Mouse (Mus musculus): ENCODE data around the gene Slc6a17.

- no peak; the same call in 1 of the 2 replicates for TF ChIP-seq CTCF (conservative IDR thresholded peaks at IDR 0.05; ENCODE audit: insufficient read depth, insufficient read length, low read depth, low read length)
- TF ChIP-seq POLR2A (IDR thresholded peaks at IDR 0.05; ENCODE audit: low read depth, low read length): no peak
Measured at GRCm38 (mm10) chr3:107483290-107483689, 34.5 kb downstream of the Slc6a17 start.
